Mouse (Mus musculus) Patski (cell line): Measurements from ENCODE around the gene Zbp1. TPM values are rescaled to one million over a fixed set of nuclear protein-coding genes. Genes with fewer than 3 reads are reported as not detected.

Experiments used
- ATAC-seq: fragments of 100-300 bp; one replicate; pipeline ENCODE4 v1.8.0; 2021
- CTCF ChIA-PET: fragments of 350-600 bp; sonication (Branson Sonifier 250); formaldehyde crosslinking; loops from one replicate; lab custom pipeline; 2022; ENCODE audit warnings: inconsistent platforms; lab: Charles Lee
- POLR2A ChIA-PET: fragments of 350-600 bp; sonication (Branson Sonifier 250); formaldehyde crosslinking; loops from one replicate; lab custom pipeline; 2022; ENCODE audit warnings: antibody characterized with exemption, inconsistent platforms; lab: Charles Lee
- DNase-seq: peaks from one replicate; pipeline ENCODE4 v3.0.0-alpha.2; 2011; ENCODE audit warnings: low read depth, low spot score
- H3K27me3 ChIP-seq: fragments of 371-371 bp; one replicate; pipeline ENCODE4 v1.5.1; 2021
- CTCF ChIP-seq: fragments of 100-300 bp; IDR thresholded peaks from one replicate; pipeline ENCODE4 v1.5.1; 2021
- in situ Hi-C: fragments of 300-500 bp; cut with MboI; formaldehyde crosslinking; loops from 3 replicates; pipeline ENCODE4 v1.11.1; 2018; ENCODE audit warnings: low pct_unique_long_range_greater_than_20kb, mixed read lengths
- polyA plus RNA-seq: library from polyadenylated mRNA; unstranded; gene quantifications from one replicate; pipeline ENCODE4 v1.2.3, GENCODE M21; 2021

Zbp1 gene
- polyA plus RNA-seq, 1 experiment from 2014 or later, result 0.05 TPM

GRCm38 (mm10) chr2:173182796-173183195, 35.9 kb downstream of the Zbp1 start:
- H3K27me3 ChIP-seq, result peaks cover 23% of the 10 kb centered on the region
- ATAC-seq, result no peak
- CTCF ChIA-PET, result interaction anchor here (1.5 kb wide), 1 partner anchor 379 kb away, joined by 4 read pairs; no protein-coding TSS in a partner anchor
- in situ Hi-C loops, result loop anchor here (5.0 to 25.0 kb wide), 3 partner anchors 75 to 1705 kb away; partner anchors contain the start of gene Gnas
- POLR2A ChIA-PET, result no interaction called here
- no peak for DNase-seq
- no peak for TF ChIP-seq CTCF

- no peak for ATAC-seq
- DNase-seq, result no peak
- peaks cover 32% of the 10 kb centered on the region for H3K27me3 ChIP-seq
- in situ Hi-C loops, result loop anchor here (5.0 to 25.0 kb wide), 3 partner anchors 75 to 1705 kb away; partner anchors contain the start of gene Gnas
- CTCF ChIA-PET, result interaction anchor here (1.5 kb wide), 1 partner anchor 380 kb away, joined by 4 read pairs; no protein-coding TSS in a partner anchor
- no peak for TF ChIP-seq CTCF
- POLR2A ChIA-PET, result no interaction called here
Measured at GRCm38 (mm10) chr2:173181901-173182300, 36.8 kb downstream of the Zbp1 start.

- DNase-seq (no peak), ATAC-seq (no peak)
- peaks cover 32% of the 10 kb centered on the region for H3K27me3 ChIP-seq
- POLR2A ChIA-PET, result no interaction called here
- TF ChIP-seq CTCF, result no peak
- in situ Hi-C loops, result loop anchor here (5.0 to 25.0 kb wide), 3 partner anchors 74 to 1706 kb away; partner anchors contain the start of gene Gnas
- CTCF ChIA-PET, result interaction anchor here (1.5 kb wide), 1 partner anchor 380 kb away, joined by 4 read pairs; no protein-coding TSS in a partner anchor
Measured at GRCm38 (mm10) chr2:173181486-173181885, 37.2 kb downstream of the Zbp1 start.

GRCm38 (mm10) chr2:173180721-173181388, 37.9 kb downstream of the Zbp1 start:
- ATAC-seq (no peak), DNase-seq (no peak)
- in situ Hi-C loops, result loop anchor here (5.0 to 25.0 kb wide), 3 partner anchors 74 to 1706 kb away; partner anchors contain the start of gene Gnas
- TF ChIP-seq CTCF, result no peak
- peaks cover 32% of the 10 kb centered on the region for H3K27me3 ChIP-seq
- ChIA-PET CTCF (interaction anchor here (1.5 kb wide), 1 partner anchor 381 kb away, joined by 4 read pairs; no protein-coding TSS in a partner anchor), POLR2A (no interaction called here)

GRCm38 (mm10) chr2:173180026-173180425, 38.7 kb downstream of the Zbp1 start:
- in situ Hi-C loops, result loop anchor here (5.0 to 25.0 kb wide), 3 partner anchors 73 to 1707 kb away; partner anchors contain the start of gene Gnas
- TF ChIP-seq CTCF, result no peak
- CTCF ChIA-PET, result no interaction called here
- ATAC-seq (no peak), DNase-seq (no peak)
- H3K27me3 ChIP-seq, result peaks cover 32% of the 10 kb centered on the region
- POLR2A ChIA-PET, result no interaction called here

GRCm38 (mm10) chr2:173179046-173179445, 39.7 kb downstream of the Zbp1 start:
- in situ Hi-C loops, result loop anchor here (25.0 kb wide), 2 partner anchors 1108 to 1708 kb away; partner anchors contain the start of gene Gnas
- ATAC-seq, result no peak
- no peak for DNase-seq
- peaks cover 32% of the 10 kb centered on the region for H3K27me3 ChIP-seq
- no peak for TF ChIP-seq CTCF
- ChIA-PET CTCF (no interaction called here), POLR2A (no interaction called here)

GRCm38 (mm10) chr2:173177951-173178350, 40.8 kb downstream of the Zbp1 start:
- no peak for ATAC-seq

GRCm38 (mm10) chr2:173177481-173177880, 41.2 kb downstream of the Zbp1 start:
- ATAC-seq (no peak), DNase-seq (no peak)
- no peak for TF ChIP-seq CTCF
- ChIA-PET POLR2A (no interaction called here), CTCF (interaction anchor here (1.6 kb wide), 1 partner anchor 384 kb away, joined by 3 read pairs; no protein-coding TSS in a partner anchor)
- in situ Hi-C loops, result loop anchor here (25.0 kb wide), 2 partner anchors 1110 to 1710 kb away; partner anchors contain the start of gene Gnas
- peaks cover 37% of the 10 kb centered on the region for H3K27me3 ChIP-seq

More at GRCm38 (mm10) chr2:173177951-173178350, 40.8 kb downstream of the Zbp1 start:
- TF ChIP-seq CTCF, result no peak
- POLR2A ChIA-PET, result interaction anchor here (0.5 kb wide), 1 partner anchor 393 kb away, joined by 4 read pairs; no protein-coding TSS in a partner anchor
- H3K27me3 ChIP-seq, result peaks cover 33% of the 10 kb centered on the region
- no peak for DNase-seq
- CTCF ChIA-PET, result interaction anchor here (1.6 kb wide), 1 partner anchor 384 kb away, joined by 3 read pairs; no protein-coding TSS in a partner anchor
- in situ Hi-C loops, result loop anchor here (25.0 kb wide), 2 partner anchors 1109 to 1709 kb away; partner anchors contain the start of gene Gnas

GRCm38 (mm10) chr2:173175703-173176102, 43.0 kb downstream of the Zbp1 start:
- in situ Hi-C loops, result loop anchor here (25.0 kb wide), 2 partner anchors 1112 to 1712 kb away; partner anchors contain the start of gene Gnas
- peaks cover 50% of the 10 kb centered on the region for H3K27me3 ChIP-seq
- no peak for DNase-seq
- POLR2A ChIA-PET, result no interaction called here
- TF ChIP-seq CTCF, result no peak
- ATAC-seq, result no peak
- CTCF ChIA-PET, result interaction anchor here (1.0 to 1.2 kb wide), 3 partner anchors 10 to 78 kb away, joined by 3 read pairs; no protein-coding TSS in a partner anchor

GRCm38 (mm10) chr2:173174569-173174968, 44.2 kb downstream of the Zbp1 start:
- CTCF ChIA-PET, result interaction anchor here (0.8 to 1.1 kb wide), 3 partner anchors 16 to 77 kb away, joined by 3 read pairs; no protein-coding TSS in a partner anchor
- no peak for DNase-seq
- peaks cover 42% of the 10 kb centered on the region for H3K27me3 ChIP-seq
- ATAC-seq, result no peak
- no peak for TF ChIP-seq CTCF
- in situ Hi-C loops, result no loop called here
- POLR2A ChIA-PET, result no interaction called here
